Mouse (Mus musculus): ENCODE results near the gene Cyth1.

DNA sequence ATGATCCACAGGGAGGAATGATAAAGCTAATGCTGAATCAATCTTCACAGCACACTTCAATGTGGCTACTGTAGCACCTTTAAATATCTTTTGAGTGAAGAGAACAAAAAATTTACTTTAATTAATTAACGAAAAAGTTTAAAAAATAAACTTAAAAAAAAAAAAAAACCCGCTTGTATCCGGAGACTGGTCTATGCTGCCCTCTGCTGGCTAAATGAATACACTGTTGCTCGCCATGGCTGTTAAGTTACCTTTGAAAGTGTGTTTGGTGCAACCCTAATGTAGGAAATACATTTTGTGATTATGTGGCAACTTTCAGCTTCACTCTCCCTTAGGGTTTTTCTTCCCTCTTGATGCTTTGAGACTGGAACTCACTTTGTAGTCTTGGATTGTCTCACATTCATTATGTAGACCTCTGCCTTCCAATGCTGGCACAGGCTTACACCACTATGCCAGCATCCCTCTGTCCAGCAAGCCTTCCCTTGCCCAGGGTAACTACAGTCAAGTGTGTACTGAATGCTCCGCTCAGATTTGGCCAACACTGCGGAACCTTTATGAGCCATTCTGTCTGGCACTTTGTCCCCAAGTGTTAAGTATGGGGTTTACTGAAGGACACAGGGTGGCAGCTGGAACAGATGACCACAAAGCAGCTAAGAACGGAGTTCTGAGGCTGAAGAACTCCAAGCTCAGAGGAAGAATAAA lies 27.7 kb downstream of the Cyth1 start:
- no peak for TF ChIP-seq MYOG (IDR thresholded peaks at IDR 0.05; ENCODE audit: control insufficient read depth in 1 of 3, insufficient read depth in 1 of 3, insufficient read length in 2 of 3, low read depth in 2 of 3)
- TF ChIP-seq REST (IDR thresholded peaks at IDR 0.05; ENCODE audit: insufficient read depth, insufficient read length): no peak
- no peak for TF ChIP-seq POLR2A (IDR thresholded peaks at IDR 0.05; ENCODE audit: insufficient read length, low read depth)
- no peak for TF ChIP-seq USF1 (IDR thresholded peaks at IDR 0.05; ENCODE audit: low read depth)
- no peak for TF ChIP-seq MYOD1 (IDR thresholded peaks at IDR 0.05; ENCODE audit: control insufficient read depth in 1 of 3, insufficient read length in 2 of 3, low read depth in 2 of 3)
- TF ChIP-seq TCF12 (IDR thresholded peaks at IDR 0.05; ENCODE audit: insufficient read depth, poor library complexity, severe bottlenecking): no peak
- TF ChIP-seq MAX (IDR thresholded peaks at IDR 0.05; ENCODE audit: low read depth): no peak
- no peak for TF ChIP-seq E2F4 (IDR thresholded peaks at IDR 0.05; ENCODE audit: insufficient read depth)
- TF ChIP-seq TCF3 (IDR thresholded peaks at IDR 0.05; ENCODE audit: insufficient read length, low read depth): no peak
- no peak for TF ChIP-seq SRF (IDR thresholded peaks at IDR 0.05; ENCODE audit: control insufficient read depth, insufficient read length, low read depth)

Measured in myocyte (in vitro differentiated cells).